Mouse (Mus musculus): Measurements from ENCODE around the gene Fam24b. TPM values are rescaled to one million over a fixed set of nuclear protein-coding genes. Genes with fewer than 3 reads are reported as not detected.

Gene Fam24b
- not detected in 2 replicates for polyA plus RNA-seq (2011; ENCODE audit: insufficient read length, low read depth, missing spikeins)

GRCm38 (mm10) chr7:131329416-131329815 lies at the start of gene Fam24b:
Gene Fam24b, minus strand, starts transcription at chr7:131329516.
- no peak within 1 kb of the TSS for H3K27ac ChIP-seq (ENCODE audit: insufficient read depth, low read length)
- no peaks in the 10 kb centered on the region for H3K4me1 ChIP-seq (ENCODE audit: control insufficient read depth, insufficient read depth, low read length)
- no peak within 1 kb of the TSS for H3K4me3 ChIP-seq (ENCODE audit: insufficient read depth, low read length)
- TF ChIP-seq CTCF (IDR thresholded peaks at IDR 0.05; ENCODE audit: borderline replicate concordance, insufficient read depth, low read length), result no peak
- no peak for TF ChIP-seq POLR2A (IDR thresholded peaks at IDR 0.05; ENCODE audit: low read depth, low read length)

- H3K27ac ChIP-seq (ENCODE audit: insufficient read depth, low read length), result peak overlapping the region; percentile 86
- H3K4me1 ChIP-seq (ENCODE audit: control insufficient read depth, insufficient read depth, low read length), result peaks cover 4% of the 10 kb centered on the region; the same call in 1 of the 2 replicates
- TF ChIP-seq POLR2A (IDR thresholded peaks at IDR 0.05; ENCODE audit: low read depth, low read length) (no peak), CTCF (IDR thresholded peaks at IDR 0.05; ENCODE audit: borderline replicate concordance, insufficient read depth, low read length) (no peak)
- peak overlapping the region; percentile 57 for H3K4me3 ChIP-seq (ENCODE audit: insufficient read depth, low read length)
These were observed 42.8 kb upstream of the Fam24b start for GRCm38 (mm10) chr7:131371880-131372651.

GRCm38 (mm10) chr7:131371470-131371860 lies 42.1 kb upstream of the Fam24b start:
- Histone ChIP-seq H3K4me1 (ENCODE audit: control insufficient read depth, insufficient read depth, low read length) (peaks cover 4% of the 10 kb centered on the region; the same call in 1 of the 2 replicates), H3K4me3 (ENCODE audit: insufficient read depth, low read length) (peak overlapping the region; percentile 57), H3K27ac (ENCODE audit: insufficient read depth, low read length) (peak overlapping the region; percentile 86)
- TF ChIP-seq POLR2A (IDR thresholded peaks at IDR 0.05; ENCODE audit: low read depth, low read length) (no peak), CTCF (IDR thresholded peaks at IDR 0.05; ENCODE audit: borderline replicate concordance, insufficient read depth, low read length) (no peak)

GRCm38 (mm10) chr7:131370648-131371469 lies 41.5 kb upstream of the Fam24b start, which contains the start of gene Pstk:
Gene Pstk, plus strand, starts transcription at chr7:131371141.
- TF ChIP-seq CTCF (IDR thresholded peaks at IDR 0.05; ENCODE audit: borderline replicate concordance, insufficient read depth, low read length) (peak; percentile 95), POLR2A (IDR thresholded peaks at IDR 0.05; ENCODE audit: low read depth, low read length) (peak; percentile 95)
- peak within 1 kb of the TSS; percentile 57 for H3K4me3 ChIP-seq (ENCODE audit: insufficient read depth, low read length)
- peaks cover 4% of the 10 kb centered on the region; the same call in 1 of the 2 replicates for H3K4me1 ChIP-seq (ENCODE audit: control insufficient read depth, insufficient read depth, low read length)
- peak within 1 kb of the TSS; percentile 86 for H3K27ac ChIP-seq (ENCODE audit: insufficient read depth, low read length)

GRCm38 (mm10) chr7:131364131-131364530 lies 34.8 kb upstream of the Fam24b start:
- no peak overlapping the region for H3K27ac ChIP-seq (ENCODE audit: insufficient read depth, low read length)
- H3K4me1 ChIP-seq (ENCODE audit: control insufficient read depth, insufficient read depth, low read length), result no peaks in the 10 kb centered on the region
- TF ChIP-seq POLR2A (IDR thresholded peaks at IDR 0.05; ENCODE audit: low read depth, low read length) (no peak), CTCF (IDR thresholded peaks at IDR 0.05; ENCODE audit: borderline replicate concordance, insufficient read depth, low read length) (no peak)
- no peak overlapping the region for H3K4me3 ChIP-seq (ENCODE audit: insufficient read depth, low read length)

- H3K4me1 ChIP-seq (ENCODE audit: control insufficient read depth, insufficient read depth, low read length), result no peaks in the 10 kb centered on the region
- peak within 1 kb of the TSS; percentile 70 for H3K4me3 ChIP-seq (ENCODE audit: insufficient read depth, low read length)
- peak within 1 kb of the TSS; percentile 52 for H3K27ac ChIP-seq (ENCODE audit: insufficient read depth, low read length)
- TF ChIP-seq CTCF (IDR thresholded peaks at IDR 0.05; ENCODE audit: borderline replicate concordance, insufficient read depth, low read length) (no peak), POLR2A (IDR thresholded peaks at IDR 0.05; ENCODE audit: low read depth, low read length) (peak; percentile 88)
These were observed 33.4 kb upstream of the Fam24b start, which contains the start of gene 2310057M21Rik for GRCm38 (mm10) chr7:131362615-131363300. Gene 2310057M21Rik, minus strand, starts transcription at chr7:131362759.

DNA sequence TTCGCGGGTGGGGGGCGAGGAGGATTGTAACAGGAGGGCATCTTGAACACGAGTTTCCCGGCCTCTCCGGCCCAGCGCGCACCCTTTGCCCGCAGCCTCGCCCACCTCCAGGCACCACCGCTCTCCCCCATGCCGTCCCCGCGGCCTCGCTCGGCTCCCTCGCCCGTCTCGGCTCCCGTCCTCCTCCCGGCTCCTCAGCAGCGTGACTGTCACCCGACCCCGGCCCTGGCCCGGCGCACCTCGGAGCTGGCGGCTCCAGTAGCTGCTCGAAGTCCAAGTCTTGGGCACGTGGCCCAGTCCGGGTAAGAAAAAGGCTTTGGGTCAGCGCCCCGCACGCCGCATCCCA lies 32.9 kb upstream of the Fam24b start:
- Histone ChIP-seq H3K4me1 (ENCODE audit: control insufficient read depth, insufficient read depth, low read length) (no peaks in the 10 kb centered on the region), H3K4me3 (ENCODE audit: insufficient read depth, low read length) (peak overlapping the region; percentile 70), H3K27ac (ENCODE audit: insufficient read depth, low read length) (peak overlapping the region; percentile 52)
- TF ChIP-seq CTCF (IDR thresholded peaks at IDR 0.05; ENCODE audit: borderline replicate concordance, insufficient read depth, low read length) (no peak), POLR2A (IDR thresholded peaks at IDR 0.05; ENCODE audit: low read depth, low read length) (no peak)

DNA sequence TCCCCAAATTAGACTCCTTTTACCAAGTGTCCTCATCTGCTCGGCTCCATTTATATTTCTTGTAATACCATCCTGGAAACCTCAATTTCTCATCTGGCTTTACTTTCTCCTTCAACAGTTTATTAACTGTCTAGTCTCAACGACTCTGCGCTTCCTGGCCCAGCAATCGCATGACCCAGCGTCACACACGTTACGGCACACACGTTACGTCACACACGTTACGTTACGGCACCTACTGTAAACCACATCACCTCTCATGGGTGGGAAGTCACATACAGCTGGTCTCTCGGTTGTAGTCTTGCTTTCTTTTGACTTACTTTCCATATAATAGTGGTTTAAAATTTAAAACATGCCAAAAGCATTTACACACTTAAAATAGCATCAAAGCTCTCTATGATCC lies 26.8 kb upstream of the Fam24b start:
- H3K4me1 ChIP-seq (ENCODE audit: control insufficient read depth, insufficient read depth, low read length), result no peaks in the 10 kb centered on the region
- no peak overlapping the region for H3K27ac ChIP-seq (ENCODE audit: insufficient read depth, low read length)
- H3K4me3 ChIP-seq (ENCODE audit: insufficient read depth, low read length), result no peak overlapping the region
- no peak for TF ChIP-seq POLR2A (IDR thresholded peaks at IDR 0.05; ENCODE audit: low read depth, low read length)
- no peak for TF ChIP-seq CTCF (IDR thresholded peaks at IDR 0.05; ENCODE audit: borderline replicate concordance, insufficient read depth, low read length)

- Histone ChIP-seq H3K4me1 (ENCODE audit: control insufficient read depth, insufficient read depth, low read length) (no peaks in the 10 kb centered on the region), H3K4me3 (ENCODE audit: insufficient read depth, low read length) (no peak overlapping the region), H3K27ac (ENCODE audit: insufficient read depth, low read length) (no peak overlapping the region)
- TF ChIP-seq POLR2A (IDR thresholded peaks at IDR 0.05; ENCODE audit: low read depth, low read length) (no peak), CTCF (IDR thresholded peaks at IDR 0.05; ENCODE audit: borderline replicate concordance, insufficient read depth, low read length) (no peak)
These were observed 16.7 kb upstream of the Fam24b start for GRCm38 (mm10) chr7:131345856-131346541.

Data from embryonic fibroblast, embryonic 13.5 days (primary cell).